Mouse (Mus musculus): Measurements from ENCODE around the gene A130010J15Rik.

DNA sequence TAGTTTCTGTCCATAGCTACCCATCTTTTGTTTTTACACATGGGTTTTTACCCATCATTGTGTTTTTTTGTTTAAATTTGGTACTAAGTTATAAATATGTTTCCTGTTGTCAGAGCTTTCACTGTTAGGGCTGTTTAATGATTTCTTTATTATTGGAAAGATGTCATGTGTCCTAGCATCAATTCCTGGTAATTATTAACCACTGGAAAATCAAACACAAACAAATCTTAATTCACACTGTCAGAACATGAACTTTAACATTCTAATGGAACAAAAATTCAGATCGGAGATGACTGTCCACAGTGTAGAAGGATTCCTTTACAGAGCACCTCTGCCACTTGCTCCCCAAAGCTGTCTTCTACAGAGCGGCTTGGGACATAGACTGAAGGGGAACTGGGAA, 37.6 kb downstream of the A130010J15Rik start:
- no peak for TF ChIP-seq CTCF (IDR thresholded peaks at IDR 0.05; ENCODE audit: low read depth, low read length)
- no peak for TF ChIP-seq POLR2A (IDR thresholded peaks at IDR 0.05; ENCODE audit: extremely low read depth, insufficient read depth, low read length)

Measured in liver, adult 2 months (tissue).